Mouse (Mus musculus) hindbrain, embryonic 13.5 days (tissue): ENCODE results near the gene Zbed3. TPM values are rescaled to one million over a fixed set of nuclear protein-coding genes. Genes with fewer than 3 reads are reported as not detected.

Experiments used
- polyA plus RNA-seq: library from polyadenylated mRNA; unstranded; fragments of >200 nt; fragmentation: Nextera tagmentation; extraction: Ambion mirVana; gene quantifications from 2 replicates; pipeline ENCODE4 v1.2.1, GENCODE M21; 2015

Zbed3 gene
- polyA plus RNA-seq, 1 experiment from 2014 or later = 41.0 TPM

Other genes with a start within 250 kb of the Zbed3 start
- 5.8 and 6.2 TPM in 2 replicates for gene Pde8b, start 73.3 kb upstream of the Zbed3 start, polyA plus RNA-seq
- 39.8 and 41.6 TPM in 2 replicates for gene Aggf1, start 51.7 kb downstream of the Zbed3 start, polyA plus RNA-seq
- 8.4 and 9.3 TPM in 2 replicates for gene Crhbp, start 121.3 kb downstream of the Zbed3 start, polyA plus RNA-seq
- not detected in 2 replicates for gene S100z, start 155.1 kb downstream of the Zbed3 start, polyA plus RNA-seq
- gene F2rl1, start 201.6 kb downstream of the Zbed3 start, polyA plus RNA-seq = not detected in 2 replicates